Mouse (Mus musculus) embryonic facial prominence, embryonic 13.5 days (tissue): ENCODE results near the gene Svep1. TPM values are rescaled to one million over a fixed set of nuclear protein-coding genes. Genes with fewer than 3 reads are reported as not detected.

Experiments used
- ATAC-seq: fragments of 200-750 bp; cut with Nextera tagmentation; 2 replicates; pipeline ENCODE4 v1.8.0; 2017; ENCODE audit warnings: low read depth; ENCODE audit not compliant: insufficient number of reproducible peaks, insufficient read depth, low FRiP score, low TSS enrichment
- H3K27ac ChIP-seq: fragments of 300-500 bp; sonication (generic); 2 replicates; pipeline ENCODE4 v1.5.1; 2015; ENCODE audit warnings: moderate library complexity, mild to moderate bottlenecking, inconsistent platforms
- H3K27me3 ChIP-seq: fragments of 300-500 bp; sonication (generic); 2 replicates; pipeline ENCODE4 v1.6.1; 2015; ENCODE audit warnings: mild to moderate bottlenecking, inconsistent platforms
- H3K36me3 ChIP-seq: fragments of 300-500 bp; sonication (generic); 2 replicates; pipeline ENCODE4 v1.6.1; 2015; ENCODE audit warnings: mild to moderate bottlenecking, inconsistent platforms
- H3K4me1 ChIP-seq: fragments of 300-500 bp; sonication (generic); 2 replicates; pipeline ENCODE4 v1.6.1; 2015; ENCODE audit warnings: inconsistent platforms
- H3K4me2 ChIP-seq: fragments of 300-500 bp; sonication (generic); 2 replicates; pipeline ENCODE4 v1.6.1; 2015; ENCODE audit warnings: moderate library complexity, mild to moderate bottlenecking, inconsistent platforms
- H3K4me3 ChIP-seq: fragments of 300-500 bp; sonication (generic); 2 replicates; pipeline ENCODE4 v1.5.1; 2015; ENCODE audit warnings: mild to moderate bottlenecking, inconsistent platforms
- H3K9ac ChIP-seq: fragments of 300-500 bp; sonication (generic); 2 replicates; pipeline ENCODE4 v1.6.1; 2015; ENCODE audit warnings: mild to moderate bottlenecking, inconsistent platforms
- H3K9me3 ChIP-seq: fragments of 300-500 bp; sonication (generic); 2 replicates; pipeline ENCODE4 v1.6.1; 2016; ENCODE audit warnings: inconsistent platforms
- WGBS: fragments of 180-500 bp; shearing (Covaris S2); methylation state at CpG from one replicate; pipeline ENCODE4 v1.1.7; 2015; ENCODE audit warnings: mixed read lengths; 5-methylcytosine and 5-hydroxymethylcytosine counted together
- polyA plus RNA-seq: library from polyadenylated mRNA; unstranded; fragments of >200 nt; fragmentation: Nextera tagmentation; extraction: Ambion mirVana; gene quantifications from 2 replicates; pipeline ENCODE4 v1.2.1, GENCODE M21; 2015

Gene Svep1
- polyA plus RNA-seq, 1 experiment from 2014 or later: 11.0 TPM

DNA sequence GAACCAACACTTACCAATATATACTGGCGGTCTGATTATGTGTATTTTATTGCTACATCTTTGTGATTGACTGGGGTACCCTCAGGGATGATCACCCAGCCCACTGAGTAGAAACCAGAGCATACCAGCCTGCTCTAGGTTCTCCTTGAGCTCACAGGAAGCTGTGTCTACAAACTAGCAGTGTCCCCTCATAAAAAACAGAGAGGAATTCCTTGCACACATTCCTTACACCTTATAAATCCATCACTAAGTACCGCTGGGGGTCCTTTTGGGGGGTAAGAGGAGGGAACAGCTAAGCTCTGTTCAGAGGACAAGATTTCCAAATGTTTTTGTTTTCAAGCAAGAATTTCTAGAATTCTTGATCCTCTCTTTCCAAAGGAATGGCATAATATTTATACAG is 36.7 kb downstream of the Svep1 start:
- no peaks in the 10 kb centered on the region for H3K27me3 ChIP-seq
- no peak for ATAC-seq
- peaks cover 12% of the 10 kb centered on the region; the same call in 1 of the 2 replicates for H3K4me1 ChIP-seq
- peaks cover 4% of the 10 kb centered on the region; the same call in 1 of the 2 replicates for H3K36me3 ChIP-seq
- no peak overlapping the region for H3K9ac ChIP-seq
- no peak overlapping the region for H3K4me2 ChIP-seq
- H3K4me3 ChIP-seq: no peak overlapping the region
- 63% methylated on average over 2 of the region's 2 CpGs for WGBS
- H3K27ac ChIP-seq: no peak overlapping the region
- H3K9me3 ChIP-seq: no peaks in the 10 kb centered on the region

DNA sequence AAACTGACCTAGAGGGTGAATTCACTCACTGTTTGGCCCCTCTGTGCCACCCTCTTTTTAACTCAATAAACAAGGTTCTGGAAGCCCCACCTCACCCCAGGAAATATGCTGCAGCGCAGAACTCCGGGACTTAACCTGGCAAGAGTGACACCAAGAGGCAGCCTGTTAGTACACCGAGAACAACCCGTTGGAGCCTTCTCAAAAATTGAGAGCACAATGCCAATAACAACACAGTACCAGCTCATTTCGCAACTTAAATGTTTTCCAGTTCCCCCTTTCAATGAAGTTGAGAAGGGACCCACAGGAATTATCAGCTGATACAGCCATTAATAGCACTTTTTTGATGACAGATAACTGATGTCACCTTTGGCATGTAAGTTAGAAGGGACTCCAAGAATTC is 38.3 kb downstream of the Svep1 start:
- H3K27ac ChIP-seq: no peak overlapping the region
- H3K4me2 ChIP-seq: no peak overlapping the region
- H3K27me3 ChIP-seq: no peaks in the 10 kb centered on the region
- no peak overlapping the region for H3K4me3 ChIP-seq
- H3K4me1 ChIP-seq: peaks cover 12% of the 10 kb centered on the region; the same call in 1 of the 2 replicates
- WGBS: 87% methylated on average over 5 of the region's 5 CpGs
- ATAC-seq: no peak
- H3K9ac ChIP-seq: no peak overlapping the region
- no peaks in the 10 kb centered on the region for H3K36me3 ChIP-seq
- H3K9me3 ChIP-seq: no peaks in the 10 kb centered on the region

DNA sequence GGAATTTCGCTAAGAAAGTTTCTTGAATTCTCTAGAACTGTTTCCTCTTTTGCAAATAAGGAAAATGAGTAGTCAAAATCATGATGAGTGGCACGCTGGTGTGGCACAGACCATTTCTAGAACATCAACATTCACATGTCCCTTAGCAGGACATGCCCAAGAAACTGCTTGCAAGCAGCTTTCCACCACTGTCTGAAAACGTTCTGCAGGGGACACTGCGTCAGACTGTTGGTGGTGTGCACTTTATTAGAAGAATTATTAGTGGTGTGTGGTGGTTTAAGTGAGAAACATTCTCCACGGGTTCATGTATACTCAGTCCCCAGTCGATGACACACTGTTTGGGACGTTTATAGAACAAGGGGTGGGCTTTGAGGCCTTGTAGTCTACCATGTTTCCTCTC is 40.9 kb downstream of the Svep1 start:
- Histone ChIP-seq H3K27me3 (no peaks in the 10 kb centered on the region), H3K27ac (no peak overlapping the region), H3K4me2 (no peak overlapping the region), H3K4me1 (peaks cover 6% of the 10 kb centered on the region; the same call in 1 of the 2 replicates), H3K4me3 (no peak overlapping the region), H3K9ac (no peak overlapping the region), H3K36me3 (no peaks in the 10 kb centered on the region), H3K9me3 (no peaks in the 10 kb centered on the region)
- 76% methylated on average over 7 of the region's 7 CpGs for WGBS
- no peak for ATAC-seq

DNA sequence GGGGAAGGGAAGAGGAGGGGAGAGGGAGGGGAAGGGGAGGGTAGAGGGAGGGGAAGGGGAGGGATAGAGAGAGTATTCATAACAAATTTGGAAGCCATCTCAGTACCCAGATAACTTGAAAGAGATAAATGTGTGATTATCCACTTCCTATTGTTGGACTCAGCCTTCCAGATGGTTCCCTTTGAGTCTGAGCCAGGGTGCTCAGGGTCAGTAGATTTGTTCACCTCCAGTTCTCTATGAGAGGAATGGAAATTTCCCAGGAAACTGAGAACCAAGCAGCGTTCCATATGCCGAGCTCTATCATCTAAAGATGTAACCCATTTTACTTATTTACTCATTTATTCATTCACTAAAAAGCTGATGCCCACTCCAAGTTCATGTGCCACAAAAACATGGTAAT is 44.8 kb downstream of the Svep1 start:
- ATAC-seq: no peak
- Histone ChIP-seq H3K4me3 (no peak overlapping the region), H3K4me1 (no peaks in the 10 kb centered on the region), H3K27ac (no peak overlapping the region), H3K4me2 (no peak overlapping the region), H3K9me3 (no peaks in the 10 kb centered on the region), H3K36me3 (no peaks in the 10 kb centered on the region), H3K27me3 (no peaks in the 10 kb centered on the region), H3K9ac (no peak overlapping the region)
- 93% methylated on average over 2 of the region's 2 CpGs for WGBS

DNA sequence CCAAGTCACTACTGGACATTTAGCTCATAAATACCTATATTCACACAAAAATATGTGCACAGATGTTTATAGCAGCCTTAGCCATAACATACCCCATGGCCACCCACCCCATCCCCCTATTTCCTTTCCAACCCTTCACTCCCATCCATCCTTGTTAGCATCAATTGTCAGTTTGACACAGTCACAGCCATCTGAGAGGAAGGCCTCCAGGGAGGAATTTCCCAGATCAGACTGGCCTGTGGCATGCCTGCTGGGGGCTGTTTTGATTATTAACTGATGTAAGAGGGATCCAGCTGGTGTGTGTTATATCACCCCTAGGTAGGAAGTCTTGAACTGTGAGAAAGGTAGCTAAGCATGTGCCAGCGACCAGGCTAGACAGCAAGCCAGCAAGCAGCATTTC is 47.1 kb downstream of the Svep1 start:
- no peaks in the 10 kb centered on the region for H3K4me1 ChIP-seq
- WGBS: 24% methylated on average over 1 of the region's 1 CpGs
- ATAC-seq: no peak
- H3K27me3 ChIP-seq: no peaks in the 10 kb centered on the region
- H3K4me2 ChIP-seq: no peak overlapping the region
- no peak overlapping the region for H3K27ac ChIP-seq
- H3K4me3 ChIP-seq: no peak overlapping the region
- no peaks in the 10 kb centered on the region for H3K36me3 ChIP-seq
- no peaks in the 10 kb centered on the region for H3K9me3 ChIP-seq
- no peak overlapping the region for H3K9ac ChIP-seq

DNA sequence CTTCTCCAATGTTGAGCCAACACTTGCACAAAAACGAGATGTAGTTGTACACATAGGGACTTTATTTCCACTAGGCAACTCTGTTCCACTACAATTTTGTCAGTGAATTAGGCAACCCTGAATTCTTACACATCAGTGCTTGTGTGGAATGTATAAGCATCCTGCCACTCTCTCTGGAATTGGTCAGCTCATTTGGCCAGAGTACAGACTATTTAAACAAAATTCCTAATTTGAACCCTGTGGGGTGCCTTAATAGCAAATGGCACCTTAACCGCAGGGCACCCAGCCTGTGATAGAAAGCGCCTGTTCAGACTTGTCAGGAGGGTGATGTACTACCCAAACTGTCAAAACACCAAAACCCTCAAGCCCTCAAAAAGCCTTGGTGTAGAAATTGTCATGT is 56.4 kb downstream of the Svep1 start:
- Histone ChIP-seq H3K4me3 (no peak overlapping the region), H3K4me1 (no peaks in the 10 kb centered on the region), H3K27ac (no peak overlapping the region), H3K27me3 (no peaks in the 10 kb centered on the region), H3K36me3 (no peaks in the 10 kb centered on the region; the same call in 1 of the 2 replicates), H3K9me3 (peaks cover 4% of the 10 kb centered on the region; the same call in 1 of the 2 replicates), H3K9ac (no peak overlapping the region), H3K4me2 (no peak overlapping the region)
- 69% methylated on average over 3 of the region's 3 CpGs for WGBS
- ATAC-seq: no peak

DNA sequence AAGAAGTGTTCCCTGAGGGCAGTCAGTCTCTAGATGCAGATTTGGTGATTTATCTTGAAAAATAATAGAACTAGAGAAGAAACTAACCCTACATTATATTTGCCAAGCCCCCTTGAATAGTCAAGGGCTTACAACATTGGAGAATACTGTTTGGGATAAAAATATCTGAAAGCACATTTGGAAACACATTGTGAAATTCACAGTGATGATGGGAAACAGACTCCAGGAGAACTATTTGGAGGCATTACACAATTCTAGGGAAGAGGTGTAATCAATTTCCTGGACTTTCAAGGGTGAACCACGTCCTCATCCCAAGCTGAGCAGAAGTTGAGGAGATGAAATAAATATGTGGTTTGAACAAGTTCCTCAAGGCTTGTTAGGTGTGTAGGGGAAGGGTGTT is 57.5 kb downstream of the Svep1 start:
- no peaks in the 10 kb centered on the region for H3K27me3 ChIP-seq
- no peak overlapping the region for H3K9ac ChIP-seq
- no peak overlapping the region for H3K4me2 ChIP-seq
- no peak overlapping the region for H3K27ac ChIP-seq
- no peaks in the 10 kb centered on the region for H3K4me1 ChIP-seq
- peaks cover 4% of the 10 kb centered on the region; the same call in 1 of the 2 replicates for H3K9me3 ChIP-seq
- ATAC-seq: no peak
- 32% methylated on average over 1 of the region's 1 CpGs for whole genome bisulfite sequencing
- no peak overlapping the region for H3K4me3 ChIP-seq
- peaks cover 9% of the 10 kb centered on the region for H3K36me3 ChIP-seq

DNA sequence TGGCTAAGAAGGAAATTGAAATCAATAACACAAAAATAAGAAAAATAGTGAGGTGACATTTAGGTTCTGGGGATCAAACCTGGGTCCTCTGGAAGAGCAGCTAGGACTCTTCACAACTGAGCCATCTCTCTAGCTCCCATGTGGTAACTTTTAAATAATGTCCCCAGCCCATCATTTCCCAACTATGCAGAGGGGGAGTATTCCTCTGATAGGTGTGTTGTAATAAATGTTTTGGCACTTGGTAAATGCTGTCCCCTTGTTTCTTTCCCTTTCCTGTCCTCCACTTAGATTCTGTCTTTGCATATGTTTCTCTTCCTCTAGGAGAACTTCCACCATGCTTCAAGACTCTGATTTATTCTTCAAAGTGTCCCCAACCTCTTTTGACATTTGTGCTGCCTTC is 58.1 kb downstream of the Svep1 start:
- ATAC-seq: no peak
- Histone ChIP-seq H3K27me3 (no peaks in the 10 kb centered on the region), H3K4me2 (no peak overlapping the region), H3K27ac (no peak overlapping the region), H3K4me1 (0 out of 2 replicates have a peak, but pooled peaks cover 4% of the 10 kb centered on the region), H3K9ac (no peak overlapping the region), H3K36me3 (peaks cover 10% of the 10 kb centered on the region), H3K9me3 (peaks cover 4% of the 10 kb centered on the region; the same call in 1 of the 2 replicates), H3K4me3 (no peak overlapping the region)

DNA sequence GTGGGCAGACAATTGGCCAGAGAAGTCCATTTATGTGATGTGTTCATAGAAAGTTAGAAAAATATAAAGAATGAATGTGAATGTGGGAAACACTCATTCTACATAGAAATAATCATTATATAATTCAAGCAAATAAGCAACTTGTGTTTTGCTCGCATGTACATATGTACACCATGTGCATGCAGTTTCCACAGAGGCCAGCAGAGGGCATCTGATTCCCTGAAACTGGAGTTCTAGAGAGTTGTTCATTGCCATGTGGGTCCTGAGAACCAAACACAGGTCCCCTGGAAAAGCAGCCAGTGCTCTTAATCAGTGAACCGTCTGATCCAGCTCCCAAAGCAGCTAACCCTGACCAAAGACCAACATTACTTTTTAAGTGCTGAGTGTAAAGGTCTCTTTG is 60.0 kb downstream of the Svep1 start:
- peaks cover 4% of the 10 kb centered on the region; the same call in 1 of the 2 replicates for H3K9me3 ChIP-seq
- no peak overlapping the region for H3K27ac ChIP-seq
- no peak overlapping the region for H3K9ac ChIP-seq
- H3K36me3 ChIP-seq: peaks cover 10% of the 10 kb centered on the region
- no peak overlapping the region for H3K4me3 ChIP-seq
- 97% methylated on average over 2 of the region's 2 CpGs for WGBS
- peaks cover 13% of the 10 kb centered on the region for H3K4me1 ChIP-seq
- no peak for ATAC-seq
- no peaks in the 10 kb centered on the region for H3K27me3 ChIP-seq
- no peak overlapping the region for H3K4me2 ChIP-seq

DNA sequence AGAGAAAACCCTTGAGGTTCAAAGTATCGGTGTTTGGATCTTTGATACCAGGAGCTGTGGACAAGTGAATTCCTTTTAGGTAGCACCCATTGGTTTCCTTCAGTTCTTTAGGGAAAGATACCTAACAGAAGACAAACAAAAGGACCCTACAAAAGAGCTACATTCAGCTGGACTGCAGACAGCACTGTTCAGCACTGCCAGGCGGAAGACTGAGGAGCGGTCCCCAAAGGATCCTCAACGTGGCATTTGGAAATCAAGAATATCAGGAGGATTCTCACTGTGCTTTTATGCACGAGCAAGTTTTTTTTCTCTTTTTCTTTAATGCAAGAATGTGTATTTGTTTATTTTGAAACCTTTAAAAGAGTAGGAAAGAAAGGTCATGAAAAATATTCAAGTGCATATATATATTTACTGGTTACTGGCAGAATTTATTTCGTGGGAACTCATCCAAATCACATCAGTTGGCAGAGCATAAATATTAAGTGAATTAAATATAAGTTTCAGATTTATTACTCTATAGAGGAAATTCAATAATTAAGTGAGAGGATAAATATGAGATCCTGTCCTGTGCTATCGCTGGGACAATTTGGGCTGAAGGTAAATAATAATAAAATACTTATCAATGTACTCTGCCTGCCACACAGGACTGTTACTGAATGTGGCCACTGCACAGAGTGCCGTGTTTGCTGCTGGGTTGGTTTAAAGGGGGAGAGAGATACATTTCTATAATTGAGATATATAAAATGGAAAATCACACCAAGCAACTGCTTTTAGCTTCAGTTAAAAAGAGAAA is 66.7 kb downstream of the Svep1 start:
- no peak for ATAC-seq
- Histone ChIP-seq H3K9ac (no peak overlapping the region), H3K4me3 (no peak overlapping the region), H3K27ac (no peak overlapping the region), H3K36me3 (peaks cover 11% of the 10 kb centered on the region), H3K27me3 (no peaks in the 10 kb centered on the region), H3K4me1 (peaks cover 16% of the 10 kb centered on the region), H3K9me3 (no peaks in the 10 kb centered on the region), H3K4me2 (no peak overlapping the region)
- WGBS: 80% methylated on average over 8 of the region's 8 CpGs

DNA sequence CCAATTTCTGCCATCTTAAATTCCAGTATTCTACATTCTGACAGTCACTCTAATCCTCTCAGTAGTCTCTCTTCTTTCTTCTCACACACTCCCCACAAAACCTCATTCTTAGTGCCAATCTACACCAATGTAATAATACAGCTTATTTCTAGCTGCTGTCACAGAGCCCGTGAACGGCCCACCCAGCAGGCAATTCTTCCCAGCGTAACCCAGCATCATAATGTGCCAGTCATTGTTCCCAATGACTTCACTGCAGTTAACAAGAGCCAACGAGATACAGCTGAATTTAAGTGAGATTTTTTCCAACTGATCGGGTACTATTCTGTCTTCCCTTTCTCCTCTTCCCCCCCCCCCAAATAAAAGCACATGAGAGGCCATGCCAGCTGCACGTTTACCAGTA is 67.4 kb downstream of the Svep1 start:
- H3K9ac ChIP-seq: no peak overlapping the region
- peaks cover 16% of the 10 kb centered on the region for H3K4me1 ChIP-seq
- no peak overlapping the region for H3K27ac ChIP-seq
- WGBS: 66% methylated on average over 6 of the region's 6 CpGs
- H3K4me3 ChIP-seq: no peak overlapping the region
- no peak overlapping the region for H3K4me2 ChIP-seq
- no peak for ATAC-seq
- no peaks in the 10 kb centered on the region for H3K27me3 ChIP-seq
- H3K36me3 ChIP-seq: peaks cover 4% of the 10 kb centered on the region
- no peaks in the 10 kb centered on the region for H3K9me3 ChIP-seq

DNA sequence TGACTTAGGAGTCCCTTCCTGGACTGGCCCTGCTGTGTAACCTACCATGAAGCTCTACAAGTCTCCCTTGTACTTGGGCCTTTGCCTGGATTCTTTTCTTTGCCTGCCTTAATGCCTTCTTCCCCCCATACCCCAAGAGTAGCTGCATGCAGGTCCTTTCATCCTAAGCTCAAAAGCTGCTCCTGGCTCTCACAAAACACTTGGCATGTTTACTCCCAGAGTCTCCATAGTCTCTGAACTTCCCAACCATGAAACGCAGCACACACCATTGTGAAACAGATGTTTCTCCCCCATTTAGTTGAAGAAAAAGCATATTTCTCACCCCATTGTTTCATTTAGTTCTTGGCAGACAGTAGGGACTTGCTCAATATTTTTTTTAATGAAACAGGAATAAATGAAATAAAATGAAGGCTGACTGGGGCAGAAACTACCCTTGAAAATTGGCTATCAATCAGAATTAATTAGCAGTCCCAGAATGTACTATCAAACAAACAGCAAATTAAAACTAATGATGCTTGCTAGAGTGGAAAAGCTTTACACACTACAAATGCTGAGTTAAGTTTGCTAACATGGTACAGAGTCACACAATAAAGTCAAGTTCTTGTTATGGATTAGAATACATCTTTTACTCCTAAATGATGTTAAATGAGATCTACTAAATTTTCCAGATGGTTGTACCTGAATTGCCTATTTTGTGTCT is 72.9 kb downstream of the Svep1 start:
- Histone ChIP-seq H3K9me3 (no peaks in the 10 kb centered on the region), H3K36me3 (peaks cover 11% of the 10 kb centered on the region), H3K9ac (no peak overlapping the region), H3K4me3 (no peak overlapping the region), H3K4me2 (no peak overlapping the region), H3K4me1 (no peaks in the 10 kb centered on the region), H3K27me3 (no peaks in the 10 kb centered on the region), H3K27ac (no peak overlapping the region)
- ATAC-seq: no peak
- WGBS: 57% methylated on average over 1 of the region's 1 CpGs
